15 mouse cellular contexts compared by ENCODE assay signal in genomic region chr10:96630110-96630509, GRCm38 (mm10).
"Had no signal": no experiment of that assay in that cellular context is flagged by ENCODE, and none has a peak within 500 bp of the region (broad histone marks: within the 10 kb centered on the region; RNA-seq: fewer than 3 reads in every experiment).

No protein-coding gene starts in this region.

- DNase-seq: kidney, adult 18-20 months; kidney, postnatal 25 days; liver; liver, embryonic 13.5 days; liver, postnatal 0 days; lung, postnatal 14 days; right cerebral cortex, postnatal 14 days had no signal

- H3K4me2 ChIP-seq: kidney, embryonic 15.5 days; limb, embryonic 12.5 days; liver, embryonic 13.5 days; lung, embryonic 15.5 days; midbrain, embryonic 12.5 days; neural tube, embryonic 13.5 days had no signal

- H3K36me3 ChIP-seq: liver, embryonic 13.5 days had no signal

- ATAC-seq: liver, postnatal 0 days; midbrain, embryonic 16.5 days had no signal

- H3K9ac ChIP-seq: kidney, embryonic 15.5 days; limb, embryonic 12.5 days; liver, embryonic 13.5 days; liver, postnatal 0 days; lung, embryonic 15.5 days; midbrain, embryonic 12.5 days; neural tube, embryonic 13.5 days had no signal

- H3K27ac ChIP-seq: kidney, embryonic 15.5 days; limb, embryonic 12.5 days; liver, embryonic 13.5 days; lung, embryonic 15.5 days; macrophage; midbrain, embryonic 12.5 days; neural tube, embryonic 13.5 days; stomach, postnatal 0 days had no signal

- H3K4me3 ChIP-seq: kidney, embryonic 15.5 days; limb, embryonic 12.5 days; liver, embryonic 13.5 days; lung, embryonic 15.5 days; midbrain, embryonic 12.5 days; neural tube, embryonic 13.5 days had no signal

- H3K27me3 ChIP-seq: kidney, embryonic 15.5 days; limb, embryonic 12.5 days; liver, embryonic 13.5 days; lung, embryonic 15.5 days; midbrain, embryonic 12.5 days; neural tube, embryonic 13.5 days had no signal

- H3K9me3 ChIP-seq: kidney, embryonic 15.5 days; limb, embryonic 12.5 days; liver, embryonic 13.5 days; lung, embryonic 15.5 days; midbrain, embryonic 12.5 days; neural tube, embryonic 13.5 days had no signal

- H3K4me1 ChIP-seq: lung, embryonic 15.5 days had no signal
